Mouse (Mus musculus) bone marrow macrophage, adult 2 months (primary cell): ENCODE results near the gene Akap5.

Experiments
- CTCF ChIP-seq: IDR thresholded peaks from 2 replicates; pipeline ENCODE4 v1.5.1; 2012; ENCODE audit warnings: low read depth, mild to moderate bottlenecking, low read length, moderate library complexity
- POLR2A ChIP-seq: IDR thresholded peaks from 2 replicates; pipeline ENCODE4 v1.6.1; 2012; ENCODE audit warnings: mild to moderate bottlenecking, low read depth, low read length, borderline replicate concordance

DNA sequence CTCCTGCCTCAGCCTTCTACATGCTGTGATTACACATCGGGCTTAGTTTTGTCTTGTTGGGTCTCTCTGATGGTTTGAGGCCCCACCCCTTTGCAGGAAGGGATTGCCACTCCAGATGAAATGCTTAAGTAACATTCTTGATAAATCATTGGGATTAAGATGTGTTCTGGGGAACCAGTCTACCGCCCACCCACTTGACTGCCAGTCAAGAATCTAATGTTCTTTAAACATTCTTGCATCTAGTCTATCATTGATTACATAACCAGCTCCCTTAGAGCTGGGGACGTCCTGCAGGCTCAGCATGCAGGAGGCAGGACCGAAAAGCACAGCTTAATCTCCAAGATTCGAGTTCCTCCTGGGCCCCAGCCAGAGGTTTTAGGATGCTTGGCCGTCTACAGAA, 46.5 kb upstream of the Akap5 start:
- no peak for TF ChIP-seq POLR2A
- TF ChIP-seq CTCF: no peak
